Mouse (Mus musculus) embryonic facial prominence, embryonic 11.5 days (tissue): ENCODE measurements around the gene Epo. TPM values are rescaled to one million over a fixed set of nuclear protein-coding genes. Genes with fewer than 3 reads are reported as not detected.
A peak's percentile ranks its signal among the peaks of the same experiment; 100 is the strongest.

ENCODE experiments used
- ATAC-seq: fragments of 200-750 bp; cut with Nextera tagmentation; replicated peaks from 2 replicates; pipeline ENCODE4 v1.8.0; 2017; ENCODE audit warnings: low read depth; ENCODE audit not compliant: insufficient number of reproducible peaks, low FRiP score, low TSS enrichment
- DNase-seq: peaks from one replicate; pipeline ENCODE4 v3.0.0-alpha.2; 2015; ENCODE audit warnings: low spot score
- H3K27ac ChIP-seq: fragments of 300-500 bp; sonication (generic); replicated peaks from 2 replicates; pipeline ENCODE4 v1.5.1; 2014; ENCODE audit warnings: mild to moderate bottlenecking, low read depth, low read length, control low read depth
- H3K27me3 ChIP-seq: fragments of 300-500 bp; sonication (generic); 2 replicates; pipeline ENCODE4 v1.6.1; 2014; ENCODE audit warnings: mild to moderate bottlenecking, low read length, moderate library complexity, mixed read lengths; ENCODE audit not compliant: control insufficient read depth, insufficient read depth
- H3K36me3 ChIP-seq: fragments of 300-500 bp; sonication (generic); replicated peaks from 2 replicates; pipeline ENCODE4 v1.6.1; 2014; ENCODE audit warnings: low read depth, mild to moderate bottlenecking, low read length, moderate library complexity, mixed read lengths; ENCODE audit not compliant: control insufficient read depth, insufficient read depth
- H3K4me1 ChIP-seq: fragments of 300-500 bp; sonication (generic); 2 replicates; pipeline ENCODE4 v1.6.1; 2014; ENCODE audit warnings: low read length, mixed read lengths; ENCODE audit not compliant: control insufficient read depth, insufficient read depth
- H3K4me2 ChIP-seq: fragments of 300-500 bp; sonication (generic); 2 replicates; pipeline ENCODE4 v1.6.1; 2014; ENCODE audit warnings: low read depth, mild to moderate bottlenecking, control low read depth, low read length, moderate library complexity
- H3K4me3 ChIP-seq: fragments of 300-500 bp; sonication (generic); 2 replicates; pipeline ENCODE4 v1.5.1; 2014; ENCODE audit warnings: low read depth, low read length, control low read depth
- H3K9ac ChIP-seq: fragments of 300-500 bp; sonication (generic); replicated peaks from 2 replicates; pipeline ENCODE4 v1.6.1; 2014; ENCODE audit warnings: mild to moderate bottlenecking, control low read depth, low read length
- H3K9me3 ChIP-seq: fragments of 300-500 bp; sonication (generic); replicated peaks from 2 replicates; pipeline ENCODE4 v1.6.1; 2016; ENCODE audit warnings: mild to moderate bottlenecking, low read length, inconsistent platforms, mixed read lengths; ENCODE audit not compliant: control insufficient read depth
- whole genome bisulfite sequencing: fragments of 180-500 bp; shearing (Covaris S2); extraction: QIAGEN DNeasy Blood & Tissue Kit; methylation state at CpG from one replicate; pipeline ENCODE4 v1.1.7; 2014; 5-methylcytosine and 5-hydroxymethylcytosine counted together
- polyA plus RNA-seq: library from polyadenylated mRNA; unstranded; fragments of >200 nt; fragmentation: Nextera tagmentation; extraction: Ambion mirVana; gene quantifications from 2 replicates; pipeline ENCODE4 v1.2.1, GENCODE M21; 2014

Epo gene
- polyA plus RNA-seq, 1 experiment from 2014 or later, result 0.63 TPM

DNA sequence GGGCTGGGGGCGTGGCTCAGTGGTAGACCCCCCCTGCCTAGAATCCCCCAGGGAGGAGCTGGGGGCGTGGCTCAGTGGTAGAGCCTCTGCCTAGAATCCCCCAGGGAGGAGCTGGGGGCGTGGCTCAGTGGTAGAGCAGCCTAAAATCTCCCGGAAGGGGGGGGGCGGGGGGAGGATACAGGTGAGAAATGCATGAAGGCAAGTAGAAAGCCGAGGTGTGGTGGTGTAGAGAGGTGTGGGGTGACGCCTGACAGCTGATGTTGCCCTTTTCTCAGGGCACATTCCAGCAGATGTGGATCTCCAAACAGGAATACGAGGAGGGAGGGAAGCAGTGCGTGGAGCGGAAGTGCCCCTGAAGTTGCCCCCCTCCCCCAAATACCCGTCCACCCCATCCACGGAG, 36.0 kb upstream of the Epo start:
- H3K4me3 ChIP-seq, result no peak overlapping the region
- no peaks in the 10 kb centered on the region for H3K27me3 ChIP-seq
- WGBS, result 78% methylated on average over 12 of the region's 12 CpGs
- ATAC-seq (no peak), DNase-seq (no peak)
- H3K4me1 ChIP-seq, result no peaks in the 10 kb centered on the region
- H3K9me3 ChIP-seq, result no peaks in the 10 kb centered on the region
- no peaks in the 10 kb centered on the region for H3K36me3 ChIP-seq
- no peak overlapping the region for H3K27ac ChIP-seq
- H3K9ac ChIP-seq, result no peak overlapping the region
- no peak overlapping the region for H3K4me2 ChIP-seq

DNA sequence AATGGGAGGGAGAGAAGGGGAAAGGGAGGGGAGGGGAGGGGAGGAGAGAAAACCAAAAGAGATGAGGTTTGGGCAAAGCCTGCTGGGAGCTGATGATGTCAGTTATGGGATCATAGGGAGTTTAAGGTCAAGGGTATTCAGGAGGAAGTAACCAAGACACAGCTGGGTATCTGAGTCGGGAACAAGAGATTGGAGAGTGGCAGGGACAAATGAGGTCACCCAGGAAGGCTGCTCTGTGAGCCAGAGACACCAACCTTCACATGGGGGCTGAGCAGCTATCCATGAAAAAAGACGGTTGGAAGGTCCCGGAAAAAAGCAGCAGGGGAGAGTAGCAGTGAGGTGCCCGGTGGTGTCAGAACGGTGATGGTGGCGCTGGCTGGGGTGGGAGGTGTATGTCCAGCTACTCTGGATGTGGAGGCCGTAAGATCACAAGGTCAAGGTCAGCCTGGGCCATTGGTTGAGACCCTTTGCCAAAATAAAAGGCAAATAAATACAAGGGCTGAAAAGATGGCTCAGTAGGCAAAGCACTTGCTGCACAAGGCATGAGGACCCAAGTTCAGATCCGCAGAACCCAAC, 35.3 kb upstream of the Epo start:
- H3K4me3 ChIP-seq, result no peak overlapping the region
- no peaks in the 10 kb centered on the region for H3K9me3 ChIP-seq
- no peak overlapping the region for H3K27ac ChIP-seq
- DNase-seq (no peak), ATAC-seq (no peak)
- H3K27me3 ChIP-seq, result no peaks in the 10 kb centered on the region
- H3K4me1 ChIP-seq, result no peaks in the 10 kb centered on the region
- no peak overlapping the region for H3K4me2 ChIP-seq
- 84% methylated on average over 8 of the region's 8 CpGs for WGBS
- H3K36me3 ChIP-seq, result no peaks in the 10 kb centered on the region
- no peak overlapping the region for H3K9ac ChIP-seq

DNA sequence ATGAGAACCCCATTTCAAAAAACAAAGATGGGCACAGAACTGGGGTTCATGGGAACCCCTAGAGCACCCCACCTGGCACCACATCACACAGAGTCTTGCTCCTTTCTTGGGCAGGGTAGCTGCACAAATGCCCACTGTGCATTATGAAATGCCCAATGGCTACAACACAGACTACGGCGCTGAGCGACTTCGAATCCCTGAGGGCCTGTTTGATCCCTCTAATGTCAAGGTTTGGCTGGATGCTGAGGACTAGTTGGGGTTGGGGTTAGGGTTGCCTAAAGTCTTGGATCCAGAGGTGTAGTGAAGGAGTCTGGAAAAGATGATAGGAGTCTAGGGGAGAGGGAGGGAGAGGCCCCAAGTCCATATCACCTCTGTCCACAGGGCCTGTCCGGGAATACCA, 33.4 kb upstream of the Epo start:
- Histone ChIP-seq H3K9ac (no peak overlapping the region), H3K27ac (no peak overlapping the region), H3K9me3 (no peaks in the 10 kb centered on the region), H3K4me1 (no peaks in the 10 kb centered on the region), H3K36me3 (no peaks in the 10 kb centered on the region), H3K4me3 (no peak overlapping the region), H3K4me2 (no peak overlapping the region), H3K27me3 (no peaks in the 10 kb centered on the region)
- ATAC-seq, result no peak
- WGBS, result 95% methylated on average over 5 of the region's 5 CpGs
- no peak for DNase-seq

DNA sequence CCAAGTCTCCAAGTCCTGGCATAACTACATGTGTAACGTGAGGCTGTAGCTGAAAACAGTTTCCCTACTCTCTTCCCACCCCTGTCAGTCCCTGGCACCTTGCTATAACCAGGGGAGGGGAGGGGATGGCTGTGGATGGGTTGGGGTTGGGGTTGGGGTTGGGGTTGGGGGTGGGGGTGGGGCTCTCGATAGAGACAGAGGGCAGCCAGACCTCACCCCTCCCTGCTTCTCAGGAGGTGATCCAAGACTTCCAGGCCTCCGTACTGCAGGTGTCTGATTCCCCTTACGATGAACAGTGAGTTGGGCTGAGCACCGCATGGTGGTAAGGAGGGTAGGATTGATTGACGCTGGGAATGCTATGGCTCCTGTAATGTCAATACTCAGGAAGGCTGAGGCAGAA, 32.7 kb upstream of the Epo start:
- no peak overlapping the region for H3K4me3 ChIP-seq
- no peak overlapping the region for H3K27ac ChIP-seq
- no peaks in the 10 kb centered on the region for H3K27me3 ChIP-seq
- H3K36me3 ChIP-seq, result no peaks in the 10 kb centered on the region
- DNase-seq, result no peak
- no peaks in the 10 kb centered on the region for H3K4me1 ChIP-seq
- no peak overlapping the region for H3K9ac ChIP-seq
- WGBS, result 67% methylated on average over 6 of the region's 6 CpGs
- H3K4me2 ChIP-seq, result no peak overlapping the region
- no peaks in the 10 kb centered on the region for H3K9me3 ChIP-seq
- ATAC-seq, result no peak

DNA sequence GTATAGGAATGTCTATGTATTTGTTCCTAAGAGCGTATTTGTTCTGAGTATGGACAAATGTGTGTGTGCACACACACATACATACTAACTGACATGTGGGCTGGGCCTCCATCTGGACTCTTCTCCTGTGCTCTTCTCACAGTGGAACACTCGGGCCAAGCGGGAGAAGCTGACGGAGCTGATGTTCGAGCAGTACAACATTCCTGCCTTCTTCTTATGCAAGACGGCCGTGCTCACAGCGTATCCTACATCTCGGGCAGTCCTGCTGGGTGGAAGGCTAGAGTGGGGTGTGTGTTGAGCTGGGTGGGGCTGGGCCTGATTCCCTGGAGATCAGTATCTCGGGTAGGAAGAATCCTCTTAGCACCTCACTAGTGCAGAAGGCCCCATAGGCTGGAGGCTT, 29.9 kb upstream of the Epo start:
- ATAC-seq, result no peak
- H3K36me3 ChIP-seq, result no peaks in the 10 kb centered on the region
- no peaks in the 10 kb centered on the region for H3K27me3 ChIP-seq
- no peak overlapping the region for H3K4me3 ChIP-seq
- H3K4me1 ChIP-seq, result no peaks in the 10 kb centered on the region
- 68% methylated on average over 10 of the region's 10 CpGs for WGBS
- no peak overlapping the region for H3K9ac ChIP-seq
- no peak overlapping the region for H3K27ac ChIP-seq
- no peaks in the 10 kb centered on the region for H3K9me3 ChIP-seq
- H3K4me2 ChIP-seq, result no peak overlapping the region
- DNase-seq, result no peak

DNA sequence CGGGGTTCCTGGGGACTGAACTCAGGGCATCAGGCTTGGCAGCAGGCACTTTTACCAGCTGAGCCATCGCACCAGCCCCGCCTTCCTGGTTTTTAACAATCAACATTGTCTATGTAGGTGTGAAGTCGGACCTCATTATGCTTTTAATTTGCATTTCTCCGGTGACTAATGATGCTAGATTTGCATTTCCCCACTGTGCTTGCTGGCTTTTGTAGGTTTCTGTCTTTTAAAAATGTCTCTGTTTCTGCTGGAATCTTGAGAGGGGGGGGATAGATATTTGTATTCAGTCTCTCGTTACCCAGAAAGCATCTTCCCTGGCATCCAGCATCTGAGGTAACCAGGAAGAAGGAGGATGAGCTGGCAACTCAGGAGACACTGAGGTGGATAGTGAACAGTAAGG, 28.5 kb upstream of the Epo start:
- Histone ChIP-seq H3K9me3 (no peaks in the 10 kb centered on the region), H3K4me2 (no peak overlapping the region), H3K36me3 (no peaks in the 10 kb centered on the region), H3K4me3 (no peak overlapping the region), H3K27ac (no peak overlapping the region), H3K4me1 (no peaks in the 10 kb centered on the region), H3K27me3 (no peaks in the 10 kb centered on the region), H3K9ac (no peak overlapping the region)
- DNase-seq, result no peak
- WGBS, result 70% methylated on average over 6 of the region's 6 CpGs
- ATAC-seq, result no peak

DNA sequence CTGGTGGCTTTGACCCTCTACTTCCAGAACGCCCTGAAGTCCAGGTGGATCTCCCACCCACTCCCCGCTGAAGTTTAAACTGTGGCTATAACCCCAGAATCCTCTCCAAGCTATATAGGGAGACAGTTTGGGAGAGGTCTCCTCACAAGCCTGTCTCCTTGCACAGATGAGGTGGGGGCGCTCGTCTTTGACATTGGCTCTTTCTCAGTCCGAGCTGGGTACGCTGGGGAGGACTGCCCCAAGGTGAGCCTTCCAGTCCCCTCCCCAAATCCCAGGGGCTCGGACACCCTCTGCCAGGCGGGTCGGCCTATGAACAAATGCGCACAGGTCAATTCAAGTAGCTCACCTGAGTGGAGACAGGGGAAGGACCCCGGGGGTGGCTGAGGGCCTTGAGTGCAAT, 20.9 kb upstream of the Epo start:
- Histone ChIP-seq H3K4me3 (no peak overlapping the region; the same call in 1 of the 2 replicates), H3K36me3 (no peaks in the 10 kb centered on the region), H3K27me3 (no peaks in the 10 kb centered on the region; the same call in 1 of the 2 replicates), H3K27ac (no peak overlapping the region), H3K4me2 (peak overlapping the region; percentile 19; the same call in 1 of the 2 replicates), H3K4me1 (no peaks in the 10 kb centered on the region), H3K9me3 (no peaks in the 10 kb centered on the region), H3K9ac (no peak overlapping the region)
- ATAC-seq (peak; percentile 48; the same call in 1 of the 2 replicates), DNase-seq (no peak)
- 47% methylated on average over 11 of the region's 11 CpGs for WGBS

DNA sequence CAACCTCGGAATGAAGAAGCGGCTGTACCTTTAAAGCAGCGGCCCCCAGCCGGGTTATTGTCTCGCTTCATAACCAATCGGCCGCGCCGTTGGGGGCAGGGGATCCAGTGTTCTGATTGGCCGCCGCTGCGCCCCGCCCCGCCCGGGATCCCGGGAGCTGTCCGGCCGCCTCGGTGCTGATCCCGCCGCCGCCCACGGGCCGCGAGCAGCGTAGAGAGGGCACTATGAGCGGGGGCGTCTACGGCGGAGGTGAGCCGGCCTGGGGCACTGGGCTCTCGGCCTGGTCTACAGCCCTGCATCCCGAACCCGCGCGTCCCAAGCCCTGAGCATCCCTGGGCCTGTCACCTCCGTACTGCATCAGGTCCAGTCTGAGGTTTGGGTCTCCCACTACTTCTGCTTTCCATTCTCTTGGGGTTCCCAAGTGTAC, 20.4 kb upstream of the Epo start, which contains the start of gene Actl6b:
Actl6b (plus strand) TSS at position 107 of the 427 bp plus-strand sequence.
- H3K9ac ChIP-seq, result no peak within 1 kb of the TSS
- peak; percentile 86 for DNase-seq

More for the DNA sequence above, 20.4 kb upstream of the Epo start, which contains the start of gene Actl6b:
- Histone ChIP-seq H3K4me3 (peak within 1 kb of the TSS; percentile 17), H3K9me3 (no peaks in the 10 kb centered on the region), H3K36me3 (no peaks in the 10 kb centered on the region), H3K27ac (no peak within 1 kb of the TSS), H3K4me2 (peak within 1 kb of the TSS; percentile 19), H3K4me1 (no peaks in the 10 kb centered on the region), H3K27me3 (no peaks in the 10 kb centered on the region; the same call in 1 of the 2 replicates)
- ATAC-seq, result peak; percentile 80
- 1% methylated on average over 32 of the region's 37 CpGs for WGBS
